Mouse (Mus musculus): ENCODE data around the gene C1qa.

DNA sequence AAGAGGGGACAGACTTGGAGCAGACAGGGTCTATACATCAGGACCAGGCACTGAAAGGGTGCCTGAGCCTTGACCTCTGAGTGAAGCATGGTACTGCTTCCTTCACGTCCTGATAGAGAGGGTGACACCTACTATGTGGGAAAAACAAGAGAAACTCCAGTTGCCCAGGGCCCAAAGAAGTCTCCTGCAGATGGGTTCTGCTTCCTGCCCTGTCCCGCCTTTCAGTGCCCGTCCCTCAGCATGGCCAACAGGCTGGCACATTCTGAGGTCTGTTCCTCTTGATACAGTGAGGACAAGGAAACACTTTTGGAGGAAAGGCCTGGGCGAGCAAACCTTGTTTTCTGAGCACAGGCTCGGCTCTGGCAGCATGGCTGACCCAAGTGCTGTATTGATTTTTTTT is 10.9 kb downstream of the C1qa start:
- TF ChIP-seq GATA1 (IDR thresholded peaks at IDR 0.05; ENCODE audit: borderline replicate concordance, low read length): no peak
- no peak for TF ChIP-seq FLI1 (IDR thresholded peaks at IDR 0.05; ENCODE audit: low read length)

All from megakaryocyte, embryonic 14.5 days (primary cell).